In genomic region chr4:141130704-141131342, GRCm38 (mm10) we compare ENCODE assay signal across 8 mouse cellular contexts. TPM values are rescaled to one million over a fixed set of nuclear protein-coding genes. Genes with fewer than 3 reads are reported as not detected.
DNase-seq lines count a peak whose midpoint lies in the region; ATAC-seq and TF ChIP-seq lines count a peak whose summit lies in the region.

No protein-coding gene starts in this region.

- H3K9ac ChIP-seq in intestine, embryonic 14.5 days (ENCODE audit: low read length) = no peak overlapping the region
- no peak overlapping the region for H3K9ac ChIP-seq in lung, postnatal 0 days (replicated peaks; ENCODE audit: low read depth)

- H3K27ac ChIP-seq in intestine, embryonic 14.5 days (ENCODE audit: low read depth) = peak overlapping the region; percentile 88
- H3K27ac ChIP-seq in lung, postnatal 0 days (ENCODE audit: low read length) = peak overlapping the region; percentile 91

- peak; percentile 35 to 81 for DNase-seq in layer of hippocampus, adult 18-20 months (ENCODE audit: low spot score in 2 of 2)
- DNase-seq in layer of hippocampus, postnatal 10 days (ENCODE audit: low spot score in 2 of 2) = no peak
- peak; percentile 43 to 53 for DNase-seq in cerebellum, postnatal 36 days
- peak; percentile 68 for DNase-seq in intestine, embryonic 14.5 days (ENCODE audit: low spot score)
- DNase-seq in lung, postnatal 0 days (ENCODE audit: low spot score) = peak; percentile 79
- DNase-seq in right cerebral cortex, adult 2 months (ENCODE audit: low spot score in 2 of 2) = no peak
- DNase-seq in left cerebral cortex, adult 18-20 months (ENCODE audit: low spot score in 2 of 2) = no peak

- ATAC-seq in intestine, embryonic 14.5 days (replicated peaks; ENCODE audit: low FRiP score, low TSS enrichment, low read depth) = peak; percentile 13; the same call in 1 of the 2 replicates
- ATAC-seq in lung, postnatal 0 days = peak; percentile 43
- no peak for ATAC-seq in erythroid progenitor cell, adult 5-6 weeks (replicated peaks; ENCODE audit: low FRiP score, poor library complexity, severe bottlenecking)

- no peaks in the 10 kb centered on the region for H3K9me3 ChIP-seq in intestine, embryonic 14.5 days (ENCODE audit: control insufficient read depth, low read length)
- no peaks in the 10 kb centered on the region for H3K9me3 ChIP-seq in lung, postnatal 0 days (ENCODE audit: low read length)

- H3K36me3 ChIP-seq in intestine, embryonic 14.5 days (ENCODE audit: control insufficient read depth, insufficient read depth, low read length) = no peaks in the 10 kb centered on the region
- H3K36me3 ChIP-seq in lung, postnatal 0 days (ENCODE audit: insufficient read depth, low read length) = no peaks in the 10 kb centered on the region

- H3K27me3 ChIP-seq in intestine, embryonic 14.5 days (replicated peaks; ENCODE audit: control insufficient read depth, insufficient read depth, low read length) = no peaks in the 10 kb centered on the region
- no peaks in the 10 kb centered on the region for H3K27me3 ChIP-seq in lung, postnatal 0 days (replicated peaks; ENCODE audit: insufficient read depth, low read length)

- peak; percentile 40; the same call in 1 of the 2 replicates for TF ChIP-seq EP300 in lung, postnatal 0 days (IDR thresholded peaks at IDR 0.05)

- WGBS in intestine, embryonic 14.5 days = 65% methylated on average over 6 of the region's 6 CpGs
- WGBS in lung, postnatal 0 days = 41% methylated on average over 6 of the region's 6 CpGs

- TF ChIP-seq CTCF in lung, postnatal 0 days (IDR thresholded peaks at IDR 0.05) = no peak

- peaks cover 54% of the 10 kb centered on the region for H3K4me1 ChIP-seq in intestine, embryonic 14.5 days (replicated peaks; ENCODE audit: control insufficient read depth, insufficient read depth, low read length)
- peaks cover 48% of the 10 kb centered on the region for H3K4me1 ChIP-seq in lung, postnatal 0 days (ENCODE audit: insufficient read depth, low read depth, low read length)

- H3K4me3 ChIP-seq in intestine, embryonic 14.5 days (ENCODE audit: low read depth, low read length) = no peak overlapping the region
- H3K4me3 ChIP-seq in lung, postnatal 0 days (ENCODE audit: low read depth, low read length) = no peak overlapping the region

- peak overlapping the region; percentile 32 for H3K4me2 ChIP-seq in intestine, embryonic 14.5 days (ENCODE audit: low read length)
- 0 out of 2 replicates have a peak overlapping the region, but pooled peaks have one; percentile 8 for H3K4me2 ChIP-seq in lung, postnatal 0 days (replicated peaks; ENCODE audit: low read depth, low read length)

RNA-seq across cellular contexts. Expression of gene Szrd1, which starts 8.8 kb away (rescaled TPM):
- 10 to 100 TPM; 58.5 to 61.0 TPM for total RNA-seq in layer of hippocampus, adult 18-20 months (2021)
- total RNA-seq in layer of hippocampus, postnatal 10 days (2021) = 10 to 100 TPM; 47.5 to 57.3 TPM
- polyA plus RNA-seq in intestine, embryonic 14.5 days (2014; fragmentation: Nextera tagmentation; extraction: Ambion mirVana) = 33.9 and 37.0 TPM in 2 replicates
- 29.3 and 33.4 TPM in 2 replicates for polyA plus RNA-seq in lung, postnatal 0 days (2015; fragmentation: Nextera tagmentation; extraction: Ambion mirVana)
- 10 to 100 TPM; 51.3 to 54.1 TPM for total RNA-seq in left cerebral cortex, adult 18-20 months (2021)
- total RNA-seq in erythroid progenitor cell, adult 5-6 weeks (2015; ENCODE audit: low replicate concordance) = 13.7 and 19.3 TPM in 2 replicates
- 14.8 and 20.2 TPM in 2 replicates for total RNA-seq in erythroid progenitor cell, adult 5-6 weeks (2017; ENCODE audit: low replicate concordance)

RNA-seq across cellular contexts. Expression of gene Fbxo42, which starts 16.9 kb away (rescaled TPM):
- 10 to 100 TPM; 23.2 to 24.4 TPM for total RNA-seq in layer of hippocampus, adult 18-20 months (2021)
- 10 to 100 TPM; 28.6 to 33.0 TPM for total RNA-seq in layer of hippocampus, postnatal 10 days (2021)
- polyA plus RNA-seq in intestine, embryonic 14.5 days (2014; fragmentation: Nextera tagmentation; extraction: Ambion mirVana) = 25.9 and 26.0 TPM in 2 replicates
- polyA plus RNA-seq in lung, postnatal 0 days (2015; fragmentation: Nextera tagmentation; extraction: Ambion mirVana) = 11.1 and 12.7 TPM in 2 replicates
- 10 to 100 TPM; 30.1 to 31.5 TPM for total RNA-seq in left cerebral cortex, adult 18-20 months (2021)
- total RNA-seq in erythroid progenitor cell, adult 5-6 weeks (2015; ENCODE audit: low replicate concordance) = 37.5 and 43.6 TPM in 2 replicates
- 37.2 and 39.9 TPM in 2 replicates for total RNA-seq in erythroid progenitor cell, adult 5-6 weeks (2017; ENCODE audit: low replicate concordance)

RNA-seq across cellular contexts. Expression of gene Spata21, which starts 42.7 kb away (rescaled TPM):
- total RNA-seq in layer of hippocampus, adult 18-20 months (2021) = under 1 TPM in 1 of 2 experiments, not detected in 1; 0.35 TPM
- under 1 TPM; 0.27 to 0.53 TPM for total RNA-seq in layer of hippocampus, postnatal 10 days (2021)
- 0.20 and 0.31 TPM in 2 replicates for polyA plus RNA-seq in intestine, embryonic 14.5 days (2014; fragmentation: Nextera tagmentation; extraction: Ambion mirVana)
- polyA plus RNA-seq in lung, postnatal 0 days (2015; fragmentation: Nextera tagmentation; extraction: Ambion mirVana) = 0.13 and 0.27 TPM in 2 replicates
- total RNA-seq in left cerebral cortex, adult 18-20 months (2021) = under 1 TPM; 0.21 to 0.23 TPM
- total RNA-seq in erythroid progenitor cell, adult 5-6 weeks (2015; ENCODE audit: low replicate concordance) = not detected in 2 replicates
- total RNA-seq in erythroid progenitor cell, adult 5-6 weeks (2017; ENCODE audit: low replicate concordance) = not detected in 2 replicates

RNA-seq across cellular contexts. Expression of gene Necap2, which starts 52.7 kb away (rescaled TPM):
- total RNA-seq in layer of hippocampus, adult 18-20 months (2021) = 10 to 100 TPM; 36.6 to 42.8 TPM
- total RNA-seq in layer of hippocampus, postnatal 10 days (2021) = 10 to 100 TPM; 43.7 to 48.4 TPM
- 59.7 and 60.0 TPM in 2 replicates for polyA plus RNA-seq in intestine, embryonic 14.5 days (2014; fragmentation: Nextera tagmentation; extraction: Ambion mirVana)
- 102 and 110 TPM in 2 replicates for polyA plus RNA-seq in lung, postnatal 0 days (2015; fragmentation: Nextera tagmentation; extraction: Ambion mirVana)
- total RNA-seq in left cerebral cortex, adult 18-20 months (2021) = 10 to 100 TPM; 43.2 to 44.3 TPM
- 51.1 and 67.4 TPM in 2 replicates for total RNA-seq in erythroid progenitor cell, adult 5-6 weeks (2015; ENCODE audit: low replicate concordance)
- 45.2 and 108 TPM in 2 replicates for total RNA-seq in erythroid progenitor cell, adult 5-6 weeks (2017; ENCODE audit: low replicate concordance)

Comparison
In these comparisons a context has a peak if more than half of its experiments do, and no peak if none do; other contexts are left out.
1. DNase-seq: peak in layer of hippocampus, adult 18-20 months (2 of 2), cerebellum, postnatal 36 days (2 of 2), intestine, embryonic 14.5 days (single experiment) and lung, postnatal 0 days (single experiment); none in layer of hippocampus, postnatal 10 days (0 of 2), right cerebral cortex, adult 2 months (0 of 2) and left cerebral cortex, adult 18-20 months (0 of 2).